Mouse (Mus musculus) stomach, embryonic 14.5 days (tissue): ENCODE data around the gene AF067063. TPM values are rescaled to one million over a fixed set of nuclear protein-coding genes. Genes with fewer than 3 reads are reported as not detected.

Experiments
- ATAC-seq: fragments of 200-750 bp; cut with Nextera tagmentation; 2 replicates; pipeline ENCODE4 v1.8.0; 2017; ENCODE audit warnings: low read depth, moderate TSS enrichment; ENCODE audit not compliant: insufficient number of reproducible peaks, insufficient read depth, low FRiP score
- H3K27ac ChIP-seq: fragments of 300-500 bp; sonication (generic); 2 replicates; pipeline ENCODE4 v1.5.1; 2014; ENCODE audit warnings: mild to moderate bottlenecking, low read length, moderate library complexity, mixed read lengths
- H3K27me3 ChIP-seq: fragments of 300-500 bp; sonication (generic); 2 replicates; pipeline ENCODE4 v1.6.1; 2014; ENCODE audit warnings: low read length, control low read depth, mixed read lengths; ENCODE audit not compliant: control insufficient read depth, insufficient read depth
- H3K36me3 ChIP-seq: fragments of 300-500 bp; sonication (generic); 2 replicates; pipeline ENCODE4 v1.6.1; 2014; ENCODE audit warnings: mild to moderate bottlenecking, control low read depth, low read length, moderate library complexity, mixed read lengths; ENCODE audit not compliant: control insufficient read depth, insufficient read depth
- H3K4me1 ChIP-seq: fragments of 300-500 bp; sonication (generic); 2 replicates; pipeline ENCODE4 v1.6.1; 2014; ENCODE audit warnings: low read length, control low read depth, mixed read lengths; ENCODE audit not compliant: control insufficient read depth, insufficient read depth
- H3K4me2 ChIP-seq: fragments of 300-500 bp; sonication (generic); replicated peaks from 2 replicates; pipeline ENCODE4 v1.6.1; 2014; ENCODE audit warnings: low read depth, low read length, control low read depth
- H3K4me3 ChIP-seq: fragments of 300-500 bp; sonication (generic); 2 replicates; pipeline ENCODE4 v1.5.1; 2014; ENCODE audit warnings: low read depth, low read length, control low read depth
- H3K9ac ChIP-seq: fragments of 300-500 bp; sonication (generic); replicated peaks from 2 replicates; pipeline ENCODE4 v1.6.1; 2014; ENCODE audit warnings: low read depth, mild to moderate bottlenecking, control low read depth, low read length, moderate library complexity, mixed read lengths
- H3K9me3 ChIP-seq: fragments of 300-500 bp; sonication (generic); 2 replicates; pipeline ENCODE4 v1.6.1; 2016; ENCODE audit warnings: low read depth, low read length, control low read depth; ENCODE audit not compliant: control insufficient read depth
- WGBS: fragments of 180-500 bp; shearing (Covaris S2); extraction: QIAGEN DNeasy Blood & Tissue Kit; methylation state at CpG from one replicate; pipeline ENCODE4 v1.1.7; 2014; 5-methylcytosine and 5-hydroxymethylcytosine counted together
- polyA plus RNA-seq: library from polyadenylated mRNA; unstranded; fragments of >200 nt; fragmentation: Nextera tagmentation; extraction: Ambion mirVana; gene quantifications from 2 replicates; pipeline ENCODE4 v1.2.1, GENCODE M21; 2014

Gene AF067063
- polyA plus RNA-seq, 1 experiment from 2014 or later = not detected

GRCm38 (mm10) chr13:119789851-119790717 lies 39.9 kb downstream of the AF067063 start:
- peak overlapping the region; percentile 96 for H3K27ac ChIP-seq
- peak overlapping the region; percentile 85 for H3K4me3 ChIP-seq
- ATAC-seq = peak; percentile 61
- no peaks in the 10 kb centered on the region for H3K9me3 ChIP-seq
- H3K4me1 ChIP-seq = peaks cover 10% of the 10 kb centered on the region; the same call in 1 of the 2 replicates
- H3K4me2 ChIP-seq = peak overlapping the region; percentile 52
- peak overlapping the region; percentile 89 for H3K9ac ChIP-seq
- WGBS = under 1% methylated on average over 47 of the region's 66 CpGs
- H3K27me3 ChIP-seq = no peaks in the 10 kb centered on the region
- peaks cover 22% of the 10 kb centered on the region; the same call in 1 of the 2 replicates for H3K36me3 ChIP-seq

DNA sequence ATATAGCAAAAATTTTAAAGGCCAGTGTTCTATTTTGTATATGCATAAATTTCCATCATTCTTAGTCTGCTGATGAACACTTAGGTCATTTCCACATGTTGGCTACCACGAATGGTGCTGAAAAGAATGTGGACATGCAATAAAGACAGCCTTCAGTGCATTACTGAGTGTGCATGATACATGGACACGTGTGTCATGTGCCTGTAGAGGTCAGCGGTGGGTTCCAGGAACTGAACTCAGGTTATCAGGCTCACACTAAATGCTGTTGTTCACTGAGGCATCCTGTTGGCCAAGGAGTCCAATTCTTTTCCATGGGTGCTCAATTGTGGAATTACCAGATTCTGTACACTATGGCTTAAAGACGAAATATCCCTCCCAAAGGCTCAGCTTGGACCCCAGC lies 46.4 kb downstream of the AF067063 start:
- H3K36me3 ChIP-seq = peaks cover 55% of the 10 kb centered on the region
- WGBS = 85% methylated on average over 4 of the region's 4 CpGs

More for the DNA sequence above, 46.4 kb downstream of the AF067063 start:
- Histone ChIP-seq H3K4me1 (0 out of 2 replicates have a peak, but pooled peaks cover under 1% of the 10 kb centered on the region), H3K4me2 (no peak overlapping the region), H3K27ac (no peak overlapping the region), H3K9me3 (no peaks in the 10 kb centered on the region), H3K9ac (no peak overlapping the region), H3K27me3 (no peaks in the 10 kb centered on the region), H3K4me3 (no peak overlapping the region)
- ATAC-seq = no peak

Other genes starting within 250 kb of the AF067063 start
- gene Ccl28, start 206.4 kb downstream of the AF067063 start, polyA plus RNA-seq = 0.09 and 0.15 TPM in 2 replicates
- 178 and 217 TPM in 2 replicates for gene Hmgcs1, start 139.8 kb downstream of the AF067063 start, polyA plus RNA-seq
- 1.0 TPM in 2 replicates for gene Nim1k, start 74.3 kb downstream of the AF067063 start, polyA plus RNA-seq
- gene Zfp131, start 39.3 kb downstream of the AF067063 start, polyA plus RNA-seq = 38.5 and 40.9 TPM in 2 replicates
- not detected in 2 replicates for gene D13Ertd608e, start 5.8 kb upstream of the AF067063 start, polyA plus RNA-seq
- not detected in 2 replicates for gene Tcstv1, start 64.6 kb upstream of the AF067063 start, polyA plus RNA-seq
- gene Gm21761, start 99.1 kb upstream of the AF067063 start, polyA plus RNA-seq = not detected in 2 replicates
- gene B020031M17Rik, start 120.6 kb upstream of the AF067063 start, polyA plus RNA-seq = not detected in 2 replicates
- not detected in 2 replicates for gene Gm36079, start 196.8 kb upstream of the AF067063 start, polyA plus RNA-seq
- not detected in 2 replicates for gene Gm21188, start 222.0 kb upstream of the AF067063 start, polyA plus RNA-seq